8 mouse cellular contexts compared by ENCODE assay signal in genomic region chr1:93751290-93751689, GRCm38 (mm10). TPM values are rescaled to one million over a fixed set of nuclear protein-coding genes. Genes with fewer than 3 reads are reported as not detected.
DNase-seq lines count a peak whose midpoint lies in the region; ATAC-seq and TF ChIP-seq lines count a peak whose summit lies in the region.

Gene Atg4b, plus strand, starts transcription at chr1:93751500.

- intact Hi-C loops in left cerebral cortex, postnatal 4 days (cut with DNase I), result no loop called here

- peaks cover 20% of the 10 kb centered on the region for H3K4me1 ChIP-seq in embryonic facial prominence, embryonic 15.5 days
- H3K4me1 ChIP-seq in heart, postnatal 0 days (ENCODE audit: control insufficient read depth, insufficient read depth), result peaks cover 12% of the 10 kb centered on the region; the same call in 1 of the 2 replicates
- peaks cover 13% of the 10 kb centered on the region for H3K4me1 ChIP-seq in neural tube, embryonic 14.5 days (ENCODE audit: control insufficient read depth, insufficient read depth, low read length)

- H3K36me3 ChIP-seq in embryonic facial prominence, embryonic 15.5 days, result peaks cover 26% of the 10 kb centered on the region
- H3K36me3 ChIP-seq in heart, postnatal 0 days (replicated peaks; ENCODE audit: control insufficient read depth, insufficient read depth, low read length), result peaks cover 24% of the 10 kb centered on the region
- H3K36me3 ChIP-seq in neural tube, embryonic 14.5 days (ENCODE audit: control insufficient read depth, insufficient read depth, low read length), result no peaks in the 10 kb centered on the region; the same call in 1 of the 2 replicates

- H3K27ac ChIP-seq in embryonic facial prominence, embryonic 15.5 days (replicated peaks), result no peak within 1 kb of the TSS
- H3K27ac ChIP-seq in heart, postnatal 0 days (ENCODE audit: low read depth), result no peak within 1 kb of the TSS
- no peak within 1 kb of the TSS for H3K27ac ChIP-seq in neural tube, embryonic 14.5 days (ENCODE audit: low read depth, low read length)

- no peak within 1 kb of the TSS for H3K4me3 ChIP-seq in embryonic facial prominence, embryonic 15.5 days (replicated peaks)
- no peak within 1 kb of the TSS for H3K4me3 ChIP-seq in heart, postnatal 0 days (ENCODE audit: low read depth, low read length)
- H3K4me3 ChIP-seq in neural tube, embryonic 14.5 days (ENCODE audit: low read depth, low read length), result no peak within 1 kb of the TSS

- no peak for ATAC-seq in embryonic facial prominence, embryonic 15.5 days (ENCODE audit: insufficient number of reproducible peaks, low FRiP score, low TSS enrichment, low read depth)
- no peak for ATAC-seq in heart, postnatal 0 days (ENCODE audit: insufficient read depth, low read depth)
- no peak for ATAC-seq in neural tube, embryonic 14.5 days (ENCODE audit: low read depth)

- no peaks in the 10 kb centered on the region for H3K27me3 ChIP-seq in embryonic facial prominence, embryonic 15.5 days
- no peaks in the 10 kb centered on the region for H3K27me3 ChIP-seq in heart, postnatal 0 days (ENCODE audit: control insufficient read depth, insufficient read depth, low read length)
- H3K27me3 ChIP-seq in neural tube, embryonic 14.5 days (ENCODE audit: control insufficient read depth, insufficient read depth, low read length), result no peaks in the 10 kb centered on the region

- TF ChIP-seq EP300 in heart, postnatal 0 days (IDR thresholded peaks at IDR 0.05; ENCODE audit: low read depth), result no peak

- DNase-seq in urinary bladder, adult 2 months (ENCODE audit: low spot score), result no peak
- DNase-seq in urinary bladder, postnatal 36 days (ENCODE audit: low spot score in 2 of 2), result no peak
- DNase-seq in heart, postnatal 0 days (ENCODE audit: low spot score), result no peak
- no peak for DNase-seq in left cerebral cortex, postnatal 4 days
- DNase-seq in right cerebral cortex, postnatal 14 days, result no peak
- no peak for DNase-seq in spleen, postnatal 14 days (ENCODE audit: low spot score in 2 of 2)

- no peaks in the 10 kb centered on the region for H3K9me3 ChIP-seq in embryonic facial prominence, embryonic 15.5 days (replicated peaks)
- H3K9me3 ChIP-seq in heart, postnatal 0 days (replicated peaks; ENCODE audit: control insufficient read depth, low read length), result no peaks in the 10 kb centered on the region
- no peaks in the 10 kb centered on the region for H3K9me3 ChIP-seq in neural tube, embryonic 14.5 days (ENCODE audit: control insufficient read depth, low read length)

- no peak within 1 kb of the TSS for H3K4me2 ChIP-seq in embryonic facial prominence, embryonic 15.5 days (replicated peaks)
- H3K4me2 ChIP-seq in heart, postnatal 0 days (ENCODE audit: low read depth, low read length), result no peak within 1 kb of the TSS
- no peak within 1 kb of the TSS for H3K4me2 ChIP-seq in neural tube, embryonic 14.5 days (ENCODE audit: low read depth, low read length)

- no peak within 1 kb of the TSS for H3K9ac ChIP-seq in embryonic facial prominence, embryonic 15.5 days
- no peak within 1 kb of the TSS for H3K9ac ChIP-seq in heart, postnatal 0 days (replicated peaks; ENCODE audit: low read depth, low read length)
- no peak within 1 kb of the TSS for H3K9ac ChIP-seq in neural tube, embryonic 14.5 days (replicated peaks; ENCODE audit: low read depth, low read length)

- TF ChIP-seq CTCF in heart, postnatal 0 days (IDR thresholded peaks at IDR 0.05; ENCODE audit: low read depth), result no peak

- WGBS in embryonic facial prominence, embryonic 15.5 days, result 81% methylated on average over 6 of the region's 6 CpGs
- WGBS in heart, postnatal 0 days, result 84% methylated on average over 6 of the region's 6 CpGs
- WGBS in neural tube, embryonic 14.5 days, result 89% methylated on average over 6 of the region's 6 CpGs

RNA-seq across cellular contexts. Expression of gene Atg4b, which starts in this region (rescaled TPM):
- polyA plus RNA-seq in urinary bladder, adult 2 months (2012; rRNA removed), result 49.8 and 52.4 TPM in 2 replicates
- polyA plus RNA-seq in embryonic facial prominence, embryonic 15.5 days (2015; fragmentation: Nextera tagmentation; extraction: Ambion mirVana), result 77.2 and 78.5 TPM in 2 replicates
- total RNA-seq in heart, postnatal 0 days (2014; rRNA removed; ENCODE audit: low replicate concordance), result 22.3 and 47.8 TPM in 2 replicates
- polyA plus RNA-seq in heart, postnatal 0 days (2015; fragmentation: Nextera tagmentation; extraction: Ambion mirVana), result 50.3 and 61.1 TPM in 2 replicates
- 10 to 100 TPM; 85.1 to 89.7 TPM for total RNA-seq in left cerebral cortex, postnatal 4 days (2021)
- polyA plus RNA-seq in neural tube, embryonic 14.5 days (2014; fragmentation: Nextera tagmentation; extraction: Ambion mirVana), result 85.9 and 90.4 TPM in 2 replicates
